Mouse (Mus musculus) myocyte (in vitro differentiated cells): Measurements from ENCODE around the gene Crb2. TPM values are rescaled to one million over a fixed set of nuclear protein-coding genes. Genes with fewer than 3 reads are reported as not detected.

ENCODE experiments used
- H3K27me3 ChIP-seq: one replicate; pipeline ENCODE4 v1.6.1; 2011; ENCODE audit not compliant: control insufficient read depth, insufficient read depth, insufficient read length
- H3K36me3 ChIP-seq: one replicate; pipeline ENCODE4 v1.6.1; 2011; ENCODE audit not compliant: control insufficient read depth, insufficient read depth
- H3K4me2 ChIP-seq: one replicate; pipeline ENCODE4 v1.6.1; 2011; ENCODE audit warnings: low read depth, control low read depth
- H3K4me3 ChIP-seq: one replicate; pipeline ENCODE4 v1.5.1; 2011; ENCODE audit warnings: mild to moderate bottlenecking, control low read depth, moderate library complexity
- H3K79me2 ChIP-seq: one replicate; pipeline ENCODE4 v1.6.1; 2011; ENCODE audit not compliant: control insufficient read depth, insufficient read depth
- H3ac ChIP-seq: one replicate; pipeline ENCODE4 v1.6.1; 2011; ENCODE audit not compliant: control insufficient read depth, insufficient read length
- CEBPB ChIP-seq: IDR thresholded peaks from 2 replicates; pipeline ENCODE4 v1.6.1; 2011; ENCODE audit warnings: mild to moderate bottlenecking, moderate library complexity; ENCODE audit not compliant: poor library complexity, insufficient read depth, severe bottlenecking
- E2F4 ChIP-seq: IDR thresholded peaks from one replicate; pipeline ENCODE4 v1.6.1; 2011; ENCODE audit warnings: mild to moderate bottlenecking, control low read depth, moderate library complexity; ENCODE audit not compliant: insufficient read depth
- MAX ChIP-seq: IDR thresholded peaks from one replicate; pipeline ENCODE4 v1.6.1; 2011; ENCODE audit warnings: low read depth, mild to moderate bottlenecking, control low read depth
- MYOD1 ChIP-seq, 3 experiments: IDR thresholded peaks; one replicate each; pipeline ENCODE4 v1.6.1; 2011; ENCODE audit warnings: control low read depth in 2 of 3, low read depth in 2 of 3, mild to moderate bottlenecking in 2 of 3, moderate library complexity in 1 of 3; ENCODE audit not compliant: insufficient read length in 2 of 3, control insufficient read depth in 1 of 3
- MYOG ChIP-seq, 3 experiments: IDR thresholded peaks; one replicate each; pipeline ENCODE4 v1.6.1; 2011; ENCODE audit warnings: control low read depth in 2 of 3, low read depth in 2 of 3, mild to moderate bottlenecking in 2 of 3; ENCODE audit not compliant: insufficient read length in 2 of 3, control insufficient read depth in 1 of 3, insufficient read depth in 1 of 3
- POLR2A ChIP-seq: IDR thresholded peaks from one replicate; pipeline ENCODE4 v1.6.1; 2011; ENCODE audit warnings: low read depth, mild to moderate bottlenecking, control low read depth, moderate library complexity; ENCODE audit not compliant: insufficient read length
- POLR2AphosphoS2 ChIP-seq: IDR thresholded peaks from one replicate; pipeline ENCODE4 v1.6.1; 2011; ENCODE audit warnings: low read depth, control low read depth; ENCODE audit not compliant: insufficient read length
- REST ChIP-seq: IDR thresholded peaks from one replicate; pipeline ENCODE4 v1.6.1; 2011; ENCODE audit warnings: mild to moderate bottlenecking, control low read depth, moderate library complexity; ENCODE audit not compliant: insufficient read depth, insufficient read length
- SRF ChIP-seq: IDR thresholded peaks from one replicate; pipeline ENCODE4 v1.6.1; 2011; ENCODE audit warnings: low read depth; ENCODE audit not compliant: control insufficient read depth, insufficient read length
- TCF12 ChIP-seq: IDR thresholded peaks from one replicate; pipeline ENCODE4 v1.6.1; 2011; ENCODE audit warnings: mild to moderate bottlenecking, control low read depth; ENCODE audit not compliant: poor library complexity, insufficient read depth, severe bottlenecking
- TCF3 ChIP-seq: IDR thresholded peaks from one replicate; pipeline ENCODE4 v1.6.1; 2011; ENCODE audit warnings: low read depth, control low read depth; ENCODE audit not compliant: insufficient read length
- USF1 ChIP-seq: IDR thresholded peaks from one replicate; pipeline ENCODE4 v1.6.1; 2011; ENCODE audit warnings: low read depth, mild to moderate bottlenecking, control low read depth, moderate library complexity
- polyA plus RNA-seq: library from polyadenylated mRNA; unstranded; fragments of >200 nt; fragmentation: generic; extraction: Trizol; gene quantifications from one replicate; pipeline ENCODE4 v1.2.1, GENCODE M21; 2012; ENCODE audit warnings: missing spikeins

Gene Crb2
- polyA plus RNA-seq, 1 experiment, result not detected

- Histone ChIP-seq H3K79me2 (no peaks in the 10 kb centered on the region), H3K4me3 (no peak overlapping the region), H3K4me2 (no peak overlapping the region), H3K36me3 (no peaks in the 10 kb centered on the region), H3ac (no peak overlapping the region), H3K27me3 (peaks cover 3% of the 10 kb centered on the region)
- TF ChIP-seq POLR2AphosphoS2, result no peak
- no peak for TF ChIP-seq TCF12
Observed at GRCm38 (mm10) chr2:37769793-37770192, 6.3 kb upstream of the Crb2 start.

- Histone ChIP-seq H3K4me2 (peak overlapping the region; percentile 76), H3ac (no peak overlapping the region), H3K36me3 (no peaks in the 10 kb centered on the region), H3K4me3 (peak overlapping the region; percentile 12), H3K27me3 (no peaks in the 10 kb centered on the region), H3K79me2 (no peaks in the 10 kb centered on the region)
- TF ChIP-seq POLR2AphosphoS2, result no peak
Observed at GRCm38 (mm10) chr2:37771618-37772285, 4.3 kb upstream of the Crb2 start.

GRCm38 (mm10) chr2:37774571-37774970 lies 1.5 kb upstream of the Crb2 start:
- peaks cover 8% of the 10 kb centered on the region for H3K27me3 ChIP-seq
- no peaks in the 10 kb centered on the region for H3K79me2 ChIP-seq
- no peak for TF ChIP-seq MAX
- no peak for TF ChIP-seq TCF3
- TF ChIP-seq REST, result no peak
- TF ChIP-seq USF1, result no peak
- TF ChIP-seq E2F4, result no peak
- TF ChIP-seq TCF12, result no peak
- no peak for TF ChIP-seq MYOG (IDR thresholded peaks at IDR 0.05; ENCODE audit: control insufficient read depth in 1 of 3, insufficient read depth in 1 of 3, insufficient read length in 2 of 3, low read depth in 2 of 3)
- TF ChIP-seq POLR2AphosphoS2, result no peak
- TF ChIP-seq SRF, result no peak
- TF ChIP-seq POLR2A, result no peak
- TF ChIP-seq CEBPB, result no peak
- TF ChIP-seq MYOD1 (IDR thresholded peaks at IDR 0.05; ENCODE audit: control insufficient read depth in 1 of 3, insufficient read length in 2 of 3, low read depth in 2 of 3), result no peak
- no peak overlapping the region for H3ac ChIP-seq
- H3K4me3 ChIP-seq, result no peak overlapping the region
- H3K4me2 ChIP-seq, result no peak overlapping the region
- no peaks in the 10 kb centered on the region for H3K36me3 ChIP-seq

GRCm38 (mm10) chr2:37776611-37777411 lies 762 bp downstream of the Crb2 start:
- Histone ChIP-seq H3K27me3 (peaks cover 8% of the 10 kb centered on the region), H3ac (no peak overlapping the region), H3K79me2 (no peaks in the 10 kb centered on the region), H3K36me3 (no peaks in the 10 kb centered on the region), H3K4me2 (no peak overlapping the region), H3K4me3 (no peak overlapping the region)
- TF ChIP-seq POLR2A, result no peak

- no peaks in the 10 kb centered on the region for H3K79me2 ChIP-seq
- TF ChIP-seq MYOG (IDR thresholded peaks at IDR 0.05; ENCODE audit: control insufficient read depth in 1 of 3, insufficient read depth in 1 of 3, insufficient read length in 2 of 3, low read depth in 2 of 3) (no peak), POLR2AphosphoS2 (no peak), MYOD1 (IDR thresholded peaks at IDR 0.05; ENCODE audit: control insufficient read depth in 1 of 3, insufficient read length in 2 of 3, low read depth in 2 of 3) (no peak), E2F4 (no peak), TCF3 (no peak)
- H3K4me3 ChIP-seq, result no peak overlapping the region
- no peak overlapping the region for H3K4me2 ChIP-seq
- H3K27me3 ChIP-seq, result peaks cover 8% of the 10 kb centered on the region
- H3K36me3 ChIP-seq, result no peaks in the 10 kb centered on the region
- H3ac ChIP-seq, result no peak overlapping the region
Observed at GRCm38 (mm10) chr2:37777958-37778720, 2.1 kb downstream of the Crb2 start.
